Mouse (Mus musculus): ENCODE results near the gene Zic1. TPM values are rescaled to one million over a fixed set of nuclear protein-coding genes. Genes with fewer than 3 reads are reported as not detected.

Zic1 gene
- polyA plus RNA-seq, 1 experiment: not detected

GRCm38 (mm10) chr9:91354434-91355269, 11.0 kb downstream of the Zic1 start:
- no peak for DNase-seq (ENCODE audit: low read depth)

GRCm38 (mm10) chr9:91353551-91354433, 11.8 kb downstream of the Zic1 start:
- no peak for DNase-seq (ENCODE audit: low read depth)

DNA sequence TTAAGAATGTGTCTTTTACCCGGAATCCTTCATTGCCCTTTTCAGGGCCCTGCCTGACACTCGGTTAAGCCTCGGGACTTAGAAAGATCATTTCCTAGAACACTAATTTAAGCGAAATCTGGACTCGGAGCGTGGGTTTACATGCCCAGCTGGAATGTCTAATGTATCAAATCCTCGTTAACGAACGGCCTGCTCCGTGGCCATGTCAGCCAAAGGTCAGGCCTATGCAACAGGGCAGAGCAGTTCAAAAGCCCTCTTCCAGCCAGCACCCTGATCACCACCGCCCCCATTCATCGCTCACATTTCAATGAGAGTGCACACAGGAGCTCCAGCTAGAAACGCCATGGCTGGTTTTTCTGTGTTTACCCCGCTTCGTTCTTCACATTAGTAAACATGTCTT, 12.8 kb downstream of the Zic1 start:
- no peak for DNase-seq (ENCODE audit: low read depth)

GRCm38 (mm10) chr9:91351961-91352411, 13.6 kb downstream of the Zic1 start:
- DNase-seq (ENCODE audit: low read depth): no peak

DNA sequence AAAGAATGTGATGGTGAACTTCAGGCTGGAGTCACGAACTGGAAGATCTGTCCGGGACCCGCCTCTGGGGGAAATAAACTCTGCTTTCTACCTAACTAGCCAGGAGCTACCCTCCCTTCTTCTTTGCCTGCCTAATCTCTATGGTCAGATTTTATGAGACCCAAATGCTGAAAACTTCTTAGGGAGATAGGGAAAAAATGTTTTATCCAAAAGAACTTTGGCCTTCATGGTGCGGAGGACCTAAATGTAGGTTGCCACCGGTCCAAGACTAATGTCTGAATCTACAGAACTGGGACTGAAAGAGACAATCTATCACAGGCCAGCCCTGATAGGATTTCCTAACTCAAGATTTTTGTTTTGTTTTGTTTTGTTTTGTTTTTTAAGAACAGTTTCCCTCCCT, 14.2 kb downstream of the Zic1 start:
- no peak for DNase-seq (ENCODE audit: low read depth)

- DNase-seq (ENCODE audit: low read depth): no peak
Measured at GRCm38 (mm10) chr9:91350861-91351291, 14.7 kb downstream of the Zic1 start.

DNA sequence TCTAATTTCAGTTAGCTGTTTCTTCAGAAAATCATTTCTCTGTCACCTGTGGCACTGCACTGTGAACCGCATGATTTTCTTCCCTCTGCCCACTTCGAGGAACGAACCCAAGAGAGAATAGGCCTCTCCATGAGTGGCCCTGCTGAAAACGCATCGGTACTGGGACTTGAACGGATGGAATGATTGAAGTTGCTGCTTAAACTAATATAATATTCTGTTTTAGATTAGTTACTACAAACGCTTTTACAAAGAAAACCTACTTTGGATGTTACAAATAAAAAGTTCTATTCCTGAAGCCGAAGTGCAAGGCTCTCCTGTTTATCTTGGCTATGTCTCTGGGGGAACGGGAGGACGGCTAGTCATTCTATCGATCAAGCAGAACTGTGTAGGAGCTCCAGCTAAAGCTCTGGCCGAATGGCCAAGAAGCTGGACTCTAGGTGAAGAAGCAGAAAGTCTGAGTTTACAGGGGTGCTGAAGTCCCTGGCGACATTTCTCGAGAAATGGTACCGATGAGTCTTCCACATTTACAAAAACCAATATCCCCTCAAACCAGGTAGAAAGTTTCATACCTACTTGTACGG, 15.3 kb downstream of the Zic1 start:
- DNase-seq (ENCODE audit: low read depth): no peak

- DNase-seq (ENCODE audit: low read depth): no peak
Measured at GRCm38 (mm10) chr9:91348746-91349145, 16.9 kb downstream of the Zic1 start.

GRCm38 (mm10) chr9:91347591-91347990, 18.0 kb downstream of the Zic1 start:
- no peak for DNase-seq (ENCODE audit: low read depth)

Other genes with a start within 250 kb of the Zic1 start
- gene Zic4, start 3.4 kb downstream of the Zic1 start, polyA plus RNA-seq (2012; rRNA removed): not detected in 2 replicates